Mouse (Mus musculus) skeletal muscle tissue, adult 2 months (tissue): ENCODE results near the gene Hddc3.

Experiments used
- DNase-seq: peaks from one replicate; pipeline ENCODE4 v3.0.0-alpha.2; 2012; ENCODE audit warnings: low read depth, low spot score

Hddc3 gene

GRCm38 (mm10) chr7:80334848-80335247 is 8.1 kb upstream of the Hddc3 start:
- no peak for DNase-seq

GRCm38 (mm10) chr7:80336932-80337331 is 6.0 kb upstream of the Hddc3 start:
- no peak for DNase-seq

- no peak for DNase-seq
Measured at GRCm38 (mm10) chr7:80339371-80339770, 3.5 kb upstream of the Hddc3 start.

GRCm38 (mm10) chr7:80339793-80340628 is 2.9 kb upstream of the Hddc3 start:
- DNase-seq, result peak; percentile 98

GRCm38 (mm10) chr7:80340793-80341192 is 2.1 kb upstream of the Hddc3 start, which contains the start of gene Unc45a:
Gene Unc45a (minus strand): TSS chr7:80341005.
- peak; percentile 71 for DNase-seq

GRCm38 (mm10) chr7:80341793-80342192 is 1.1 kb upstream of the Hddc3 start:
- no peak for DNase-seq

GRCm38 (mm10) chr7:80343270-80344018 is 540 bp downstream of the Hddc3 start:
- no peak for DNase-seq

GRCm38 (mm10) chr7:80346173-80346572 is 3.3 kb downstream of the Hddc3 start:
- DNase-seq, result no peak

- DNase-seq, result no peak
Measured at GRCm38 (mm10) chr7:80346830-80347229, 3.9 kb downstream of the Hddc3 start.

- no peak for DNase-seq
Measured at GRCm38 (mm10) chr7:80347670-80348586, 5.0 kb downstream of the Hddc3 start.

- no peak for DNase-seq
Measured at GRCm38 (mm10) chr7:80350808-80351207, 7.9 kb downstream of the Hddc3 start.

GRCm38 (mm10) chr7:80352920-80353319 is 10.0 kb downstream of the Hddc3 start:
- DNase-seq, result peak; percentile 90

GRCm38 (mm10) chr7:80356351-80356750 is 13.4 kb downstream of the Hddc3 start:
- no peak for DNase-seq

- DNase-seq, result no peak
Measured at GRCm38 (mm10) chr7:80357156-80357555, 14.3 kb downstream of the Hddc3 start.

- DNase-seq, result no peak
Measured at GRCm38 (mm10) chr7:80358039-80358438, 15.1 kb downstream of the Hddc3 start.

GRCm38 (mm10) chr7:80360435-80360834 is 17.5 kb downstream of the Hddc3 start:
- DNase-seq, result no peak

- peak; percentile 53 for DNase-seq
Measured at GRCm38 (mm10) chr7:80365759-80366158, 22.9 kb downstream of the Hddc3 start.

- no peak for DNase-seq
Measured at GRCm38 (mm10) chr7:80367232-80367631, 24.3 kb downstream of the Hddc3 start.

GRCm38 (mm10) chr7:80368009-80368408 is 25.1 kb downstream of the Hddc3 start:
- no peak for DNase-seq

- DNase-seq, result no peak
Measured at GRCm38 (mm10) chr7:80368635-80369421, 25.9 kb downstream of the Hddc3 start.

GRCm38 (mm10) chr7:80369461-80369860 is 26.6 kb downstream of the Hddc3 start:
- no peak for DNase-seq
